Mouse (Mus musculus) kidney, postnatal 36 days (tissue): ENCODE results near the gene Actr5.
A peak's percentile ranks its signal among the peaks of the same experiment; 100 is the strongest.

ENCODE experiments used
- DNase-seq, 2 experiments: peaks; one replicate each; pipeline ENCODE4 v3.0.0; 2021 to 2022; ENCODE audit warnings: mixed read lengths in 2 of 2

Gene Actr5

DNA sequence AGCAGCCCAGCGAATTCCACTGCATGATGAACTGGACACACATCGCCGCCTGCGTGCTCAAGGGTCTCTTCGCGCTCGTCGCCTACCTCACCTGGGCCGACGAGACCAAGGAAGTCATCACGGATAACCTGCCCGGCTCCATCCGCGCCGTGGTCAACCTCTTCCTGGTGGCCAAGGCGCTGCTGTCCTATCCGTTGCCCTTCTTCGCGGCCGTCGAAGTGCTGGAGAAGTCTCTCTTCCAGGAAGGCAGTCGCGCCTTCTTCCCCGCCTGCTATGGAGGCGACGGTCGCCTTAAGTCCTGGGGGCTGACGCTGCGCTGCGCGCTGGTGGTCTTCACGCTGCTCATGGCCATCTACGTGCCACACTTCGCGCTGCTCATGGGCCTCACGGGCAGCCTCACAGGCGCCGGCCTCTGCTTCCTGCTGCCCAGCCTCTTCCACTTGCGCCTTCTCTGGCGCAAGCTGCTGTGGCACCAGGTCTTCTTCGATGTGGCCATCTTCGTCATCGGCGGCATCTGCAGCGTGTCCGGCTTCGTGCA, 10.2 kb upstream of the Actr5 start:
- DNase-seq, result peak in 1 of 2 experiments; percentile 5

DNA sequence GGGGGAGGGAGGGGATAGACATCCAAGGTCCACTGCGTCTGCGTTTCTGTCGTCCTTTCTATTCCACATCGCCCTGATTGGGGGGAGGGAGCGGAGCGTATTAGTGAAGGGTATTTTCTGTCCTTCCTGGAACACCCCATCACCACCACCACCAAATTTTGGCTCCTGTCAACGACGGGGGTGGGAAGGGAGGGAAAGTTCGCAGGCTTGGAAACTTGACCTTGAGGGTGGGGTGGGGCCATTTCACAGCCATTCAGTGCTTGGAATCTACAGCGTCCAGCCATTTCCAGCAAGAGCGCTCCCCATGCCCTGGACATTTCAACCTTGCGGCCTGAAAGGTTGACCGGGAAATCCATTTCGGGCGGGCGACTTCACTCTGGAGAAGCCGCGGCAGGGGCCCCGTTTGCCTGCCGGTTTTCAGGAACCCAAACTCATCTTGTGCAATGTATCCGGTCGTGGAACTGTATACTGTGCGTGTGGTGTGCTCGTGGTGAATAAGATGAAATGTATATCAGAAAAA, 9.5 kb upstream of the Actr5 start:
- DNase-seq, result no peak

DNA sequence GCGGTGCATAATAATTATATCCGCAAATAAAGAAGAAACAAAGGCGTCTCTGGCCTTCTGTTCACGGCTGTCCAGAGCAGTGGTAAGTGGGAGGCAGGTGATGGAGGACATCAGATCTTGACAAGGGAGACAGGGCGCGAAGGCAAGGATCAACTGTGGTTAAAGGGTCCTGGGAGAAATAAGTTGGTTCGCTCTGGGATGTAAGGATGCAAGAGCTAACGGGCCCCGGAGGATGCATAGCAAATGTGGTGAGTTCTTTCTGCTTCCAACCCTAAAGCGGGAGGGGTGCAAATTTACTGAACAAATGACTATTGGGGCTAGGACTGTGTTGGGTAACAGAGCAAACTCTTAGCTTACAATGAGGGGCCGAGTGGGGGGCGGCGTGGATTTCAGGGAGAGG, 9.0 kb upstream of the Actr5 start:
- DNase-seq, result no peak

DNA sequence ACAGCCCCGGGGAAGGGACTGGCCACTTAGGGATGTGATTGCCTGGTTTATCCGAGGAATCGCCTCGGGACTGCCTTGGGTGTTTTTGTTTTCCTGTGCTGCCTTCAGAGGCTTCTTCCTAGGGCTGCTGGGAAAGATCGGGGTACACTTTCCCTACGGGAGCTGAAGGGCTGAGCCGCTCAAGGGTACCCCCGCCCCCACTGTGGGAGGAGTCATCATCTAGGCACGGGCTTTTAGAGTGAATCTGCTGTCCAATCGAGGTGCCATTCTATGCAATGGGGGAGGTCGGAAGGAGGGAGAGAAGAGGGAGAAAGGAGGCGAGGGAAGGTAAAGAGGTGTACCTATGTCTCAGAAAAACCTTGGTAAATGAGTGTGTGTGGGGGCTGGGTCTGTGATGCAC, 8.4 kb upstream of the Actr5 start:
- DNase-seq, result no peak

DNA sequence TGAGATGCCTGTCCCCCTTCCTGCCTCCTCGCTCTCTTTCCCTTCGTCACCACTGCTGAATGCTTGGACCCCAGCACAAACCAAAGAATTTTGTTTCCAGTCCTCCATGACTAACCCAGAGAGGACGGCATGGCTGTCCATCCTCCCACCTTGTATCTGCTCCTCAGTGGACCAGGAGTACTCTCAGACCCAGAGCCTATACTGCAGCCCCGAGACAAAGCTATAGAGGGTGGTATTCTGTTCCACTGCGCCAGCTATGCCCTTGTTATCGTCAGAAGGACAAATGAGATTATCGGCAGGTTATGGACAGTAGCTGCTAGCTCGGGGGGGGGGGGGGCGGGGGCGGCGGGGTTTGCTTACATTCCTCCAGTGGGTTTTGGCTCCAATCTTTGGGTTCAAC, 7.9 kb upstream of the Actr5 start:
- DNase-seq, result no peak

DNA sequence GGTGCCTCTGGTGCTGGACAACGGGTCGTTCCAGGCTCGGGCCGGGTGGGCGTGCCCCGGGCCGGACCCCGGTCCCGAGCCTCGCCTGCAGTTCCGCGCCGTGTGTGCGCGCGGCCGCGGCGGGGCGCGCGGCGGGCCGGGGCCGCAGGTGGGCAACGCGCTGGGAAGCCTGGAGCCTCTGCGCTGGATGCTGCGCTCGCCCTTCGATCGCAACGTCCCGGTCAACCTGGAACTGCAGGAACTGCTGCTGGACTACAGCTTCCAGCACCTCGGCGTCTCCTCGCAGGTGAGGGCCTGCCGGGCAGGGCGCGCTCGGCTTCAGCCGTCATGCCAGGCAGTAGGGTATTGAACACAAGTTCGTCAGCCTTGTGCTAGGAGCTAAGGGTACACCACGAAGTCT, 543 bp downstream of the Actr5 start:
- peak; percentile 14 to 47 for DNase-seq

DNA sequence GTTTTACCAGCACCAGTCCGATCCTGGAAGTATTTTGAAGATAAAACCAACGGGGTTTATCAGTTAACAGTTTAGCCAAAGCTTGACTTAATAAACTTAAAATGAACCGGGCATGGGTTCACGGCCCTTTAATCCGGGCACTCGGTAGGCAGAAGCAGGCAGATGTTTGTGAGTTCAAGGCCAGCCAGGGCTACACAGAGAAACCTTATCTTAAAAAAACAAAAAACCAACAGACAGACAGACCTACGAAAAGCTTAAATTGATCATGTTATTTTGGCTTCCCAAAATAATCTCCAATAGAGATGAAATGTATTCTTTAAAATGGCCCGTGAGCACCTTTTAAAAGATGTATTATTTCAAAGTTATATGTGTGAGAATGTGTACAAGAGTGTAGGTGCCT, 1.0 kb downstream of the Actr5 start:
- no peak for DNase-seq

DNA sequence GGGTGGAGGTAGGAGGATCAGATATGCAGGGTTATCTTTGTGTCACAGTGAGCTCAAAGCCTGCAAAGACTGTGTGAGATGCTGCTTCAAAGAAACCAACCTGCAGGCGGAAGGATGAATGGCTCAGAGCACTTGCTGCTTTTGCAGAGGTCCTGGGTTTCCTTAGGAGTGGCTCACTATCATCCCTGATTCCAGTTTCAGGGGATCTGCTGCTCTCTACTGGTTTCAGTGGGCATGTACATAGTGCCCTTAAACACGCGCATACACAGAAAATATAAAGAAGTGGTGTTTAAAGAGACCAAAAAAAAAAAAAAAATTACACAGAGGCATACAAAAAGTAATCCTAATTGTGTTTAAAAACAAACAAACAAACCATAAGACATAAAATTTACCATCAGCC, 4.2 kb downstream of the Actr5 start:
- no peak for DNase-seq

DNA sequence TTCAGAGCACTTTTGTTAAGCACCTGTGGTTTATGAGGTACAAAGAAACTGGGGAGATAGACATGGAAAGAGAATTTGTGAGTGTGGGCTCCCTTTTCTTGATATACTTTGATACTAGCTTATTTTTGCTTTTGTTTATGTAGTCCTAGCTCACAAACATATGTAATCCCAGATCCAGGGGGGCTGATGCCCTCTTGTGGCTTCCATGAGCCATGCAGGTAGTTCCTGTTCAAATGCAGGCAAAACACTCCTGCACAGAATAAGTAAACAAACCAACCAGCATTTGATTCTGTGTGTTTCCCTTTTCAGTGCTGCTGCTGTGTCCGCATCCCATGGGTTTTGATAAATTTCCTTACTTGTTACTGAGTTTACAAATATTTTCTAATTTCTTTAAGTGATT, 4.7 kb downstream of the Actr5 start:
- peak; percentile 38 to 67 for DNase-seq

DNA sequence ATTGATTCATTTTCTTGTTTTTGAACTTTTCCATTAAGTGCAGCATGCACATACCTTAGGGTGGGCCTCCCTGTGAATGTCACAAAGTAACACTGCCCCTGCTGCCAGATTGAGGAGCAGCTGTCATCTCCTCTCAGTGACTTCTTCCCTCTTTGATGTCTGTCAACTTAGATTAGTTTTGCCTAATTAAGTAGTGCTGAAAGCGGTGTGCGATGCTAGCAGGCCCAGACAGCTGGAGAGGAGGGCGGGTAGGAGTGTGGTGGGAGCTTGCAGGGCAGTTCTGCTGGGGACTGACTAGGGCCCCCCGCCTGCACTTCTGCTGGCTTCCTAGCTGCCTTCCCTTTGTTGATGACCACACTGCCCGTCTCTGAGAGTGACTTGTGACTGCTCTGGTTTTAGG, 7.2 kb downstream of the Actr5 start:
- no peak for DNase-seq

DNA sequence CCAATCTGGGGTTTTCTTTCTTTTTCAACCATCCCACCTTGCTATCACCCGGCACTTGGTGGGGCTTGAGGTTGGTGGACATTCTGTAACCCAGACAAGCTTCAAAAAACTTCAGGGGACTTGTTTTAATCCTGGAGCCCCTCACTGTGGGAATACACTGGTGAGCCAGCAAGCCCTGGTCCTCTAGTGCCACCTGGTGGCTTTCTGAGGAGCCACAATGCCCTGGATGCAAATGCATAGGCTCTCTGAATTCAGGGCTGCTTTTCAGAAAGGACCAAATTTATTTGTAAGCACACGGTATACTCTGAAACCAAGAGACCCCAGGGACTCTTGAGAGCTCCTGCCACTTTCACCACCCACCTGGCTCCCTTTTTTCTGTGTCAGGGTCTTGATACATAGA, 17.2 kb downstream of the Actr5 start:
- peak; percentile 62 to 85 for DNase-seq

DNA sequence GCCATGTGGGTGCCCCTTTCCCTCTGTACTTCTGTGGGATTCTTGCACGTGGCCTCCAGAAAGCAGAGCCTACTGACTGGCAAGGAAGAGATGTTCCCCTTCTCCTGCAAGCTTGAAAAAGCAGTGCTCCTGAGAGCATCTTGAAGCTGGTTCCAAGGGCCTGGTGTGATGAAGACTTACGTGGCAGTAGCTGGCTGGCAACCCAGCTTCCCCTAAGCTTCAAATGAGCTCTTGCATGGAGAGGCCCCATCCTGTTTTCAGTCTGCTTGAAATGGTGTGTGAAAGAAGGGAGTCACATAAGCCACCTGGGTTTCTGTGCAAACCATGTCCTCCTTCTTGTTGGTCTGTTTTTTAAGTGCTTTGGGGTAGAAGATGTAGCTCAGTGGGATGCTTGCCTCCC, 17.9 kb downstream of the Actr5 start:
- DNase-seq, result no peak

DNA sequence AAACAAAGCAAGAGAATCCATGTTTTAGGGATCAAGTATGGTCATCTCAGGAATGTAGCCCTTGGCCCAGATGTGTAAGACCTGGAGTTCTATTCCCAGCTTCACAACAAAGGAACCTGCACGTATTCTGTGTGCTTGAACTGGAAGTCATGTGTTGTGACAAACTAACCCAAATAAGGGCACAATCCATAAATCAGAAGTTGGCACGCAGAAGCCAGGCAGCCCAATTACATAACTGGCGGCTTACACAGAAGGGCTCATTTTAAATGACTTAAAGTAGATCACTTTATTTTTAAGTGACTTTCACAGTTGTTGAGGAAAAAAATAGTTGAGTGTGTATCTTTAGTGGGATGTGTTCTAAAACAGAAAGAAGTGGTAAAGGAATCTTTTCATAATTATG, 19.1 kb downstream of the Actr5 start:
- DNase-seq, result no peak

DNA sequence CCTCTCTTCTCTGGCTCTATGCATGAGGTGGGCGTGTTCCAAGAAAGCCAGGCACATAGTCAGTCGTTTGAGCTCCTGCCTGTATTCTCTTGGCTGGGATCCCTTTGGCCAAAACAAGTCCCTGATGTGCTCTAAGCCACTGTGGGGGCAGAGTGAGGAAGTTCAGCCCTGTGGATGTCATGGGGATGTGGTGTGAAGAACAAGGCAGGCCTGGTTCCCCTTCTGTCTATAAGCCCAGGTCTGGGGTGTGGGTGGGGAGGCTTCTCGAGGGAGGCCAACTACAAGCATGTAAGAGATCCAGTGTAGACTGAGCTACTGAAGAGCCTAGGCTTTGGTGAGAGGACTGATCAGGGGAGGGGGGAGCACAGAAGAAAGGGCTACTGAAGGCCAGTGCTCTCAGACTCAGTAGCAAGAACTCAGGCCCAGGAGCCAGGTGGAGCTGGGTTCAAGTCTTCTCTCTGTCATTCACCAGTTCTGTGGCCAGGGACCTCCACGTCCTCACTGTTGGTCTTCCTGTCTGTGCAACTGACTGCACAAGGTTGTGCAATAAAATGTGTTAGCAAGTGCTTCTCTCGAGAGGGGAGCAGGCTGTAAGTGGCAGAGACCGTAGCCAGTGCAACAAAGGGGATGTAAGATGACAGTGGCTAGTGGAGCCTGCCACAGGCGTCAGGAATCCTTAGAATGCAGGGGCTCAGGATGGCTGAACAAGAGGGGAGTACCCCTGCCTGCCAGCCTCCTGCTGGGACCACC, 26.6 kb downstream of the Actr5 start:
- DNase-seq, result no peak

DNA sequence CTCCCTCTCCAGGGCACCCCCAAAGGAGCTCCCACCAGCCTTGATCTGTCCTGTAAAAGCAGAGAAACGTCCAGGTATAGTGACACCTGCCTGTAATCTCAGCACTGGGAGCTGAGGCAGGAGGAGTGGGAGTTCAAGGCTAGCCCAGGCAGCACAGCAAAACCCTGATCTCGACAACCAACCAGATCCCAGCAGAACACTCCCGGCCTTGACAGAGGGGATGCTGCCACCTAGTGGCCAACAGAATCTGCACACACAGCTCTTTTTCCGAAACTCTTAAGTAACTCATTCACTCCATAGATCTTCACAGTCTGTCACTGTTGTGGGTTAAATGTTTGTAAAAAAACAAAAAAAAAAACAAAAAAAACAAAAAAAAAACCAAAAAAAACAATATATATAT, 28.3 kb downstream of the Actr5 start:
- DNase-seq, result peak; percentile 81 to 92

DNA sequence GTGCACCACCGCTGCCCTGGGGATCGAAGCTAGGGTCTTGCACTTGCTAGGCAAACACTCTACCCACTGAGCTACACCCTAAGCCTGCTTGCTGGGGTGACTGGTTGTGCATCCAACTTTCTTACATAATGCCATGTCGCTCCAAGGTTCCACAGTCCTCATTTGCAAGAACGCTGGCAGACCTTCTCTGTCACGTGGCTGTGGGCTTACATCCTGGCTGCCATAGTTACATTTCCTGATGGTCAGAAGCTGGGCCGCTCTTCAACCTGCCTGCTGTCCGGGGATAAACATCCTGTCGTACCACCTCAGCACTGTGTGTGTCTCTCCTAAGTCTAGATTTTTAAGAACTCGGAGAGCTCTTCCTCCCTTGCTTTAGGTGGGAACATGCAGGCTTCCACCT, 30.0 kb downstream of the Actr5 start:
- DNase-seq, result peak; percentile 79 to 90

DNA sequence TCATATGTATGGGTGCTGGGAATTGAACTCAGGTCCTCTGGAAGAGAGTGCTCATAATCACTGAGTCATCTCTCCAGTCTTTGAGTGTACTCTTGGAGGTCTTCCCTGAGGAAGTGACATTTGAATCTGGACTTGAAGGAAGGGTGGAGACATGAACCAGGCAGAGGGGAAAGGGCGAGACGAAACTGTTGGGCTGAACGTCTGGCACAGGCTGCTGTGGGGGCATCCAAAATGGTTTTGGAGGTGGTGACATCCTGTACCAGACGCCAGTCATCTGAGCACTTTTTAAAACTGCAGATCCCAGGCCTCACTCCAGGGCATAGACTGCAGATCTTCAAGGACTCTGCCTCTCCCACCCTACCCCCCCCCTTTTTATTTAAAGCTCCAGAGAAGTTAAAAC, 31.1 kb downstream of the Actr5 start:
- DNase-seq, result peak in 1 of 2 experiments; percentile 48

DNA sequence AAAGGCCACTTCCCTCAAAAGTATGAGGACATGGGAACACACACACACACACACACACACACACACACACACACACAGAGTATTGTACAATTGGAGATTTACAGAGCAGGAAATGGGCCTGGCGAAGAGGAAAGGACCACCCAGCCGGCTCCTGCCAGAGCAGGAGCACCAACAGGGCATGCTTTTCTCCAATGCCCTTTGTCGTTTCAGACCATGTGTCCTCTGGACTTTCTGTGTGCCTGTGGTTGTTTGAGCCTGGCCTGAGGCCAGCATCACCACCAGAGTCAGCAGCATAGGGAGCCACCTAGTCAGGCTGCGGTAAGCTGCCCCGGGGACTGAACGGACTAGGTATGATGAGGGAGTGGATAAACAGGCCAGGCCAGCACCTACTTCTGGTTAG, 34.1 kb downstream of the Actr5 start:
- DNase-seq, result peak; percentile 86 to 91

DNA sequence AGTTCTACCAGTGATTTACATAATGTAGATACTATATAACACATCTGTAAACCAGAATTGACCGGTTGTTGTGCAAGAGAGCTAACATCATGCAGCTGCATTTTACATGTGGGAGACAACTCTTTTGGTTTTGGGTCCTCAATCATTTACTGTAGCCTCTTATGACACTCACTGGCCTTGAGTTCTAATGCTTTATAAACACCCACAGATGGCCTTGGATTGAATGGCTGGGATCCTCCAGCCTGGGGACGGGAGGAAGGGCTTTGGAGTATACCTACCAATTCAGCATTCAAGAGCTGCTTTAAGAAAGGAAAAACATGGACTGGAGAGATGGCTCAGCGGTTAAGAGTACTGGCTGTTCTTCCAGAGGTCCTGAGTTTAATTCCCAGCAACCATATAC, 34.7 kb downstream of the Actr5 start:
- no peak for DNase-seq

DNA sequence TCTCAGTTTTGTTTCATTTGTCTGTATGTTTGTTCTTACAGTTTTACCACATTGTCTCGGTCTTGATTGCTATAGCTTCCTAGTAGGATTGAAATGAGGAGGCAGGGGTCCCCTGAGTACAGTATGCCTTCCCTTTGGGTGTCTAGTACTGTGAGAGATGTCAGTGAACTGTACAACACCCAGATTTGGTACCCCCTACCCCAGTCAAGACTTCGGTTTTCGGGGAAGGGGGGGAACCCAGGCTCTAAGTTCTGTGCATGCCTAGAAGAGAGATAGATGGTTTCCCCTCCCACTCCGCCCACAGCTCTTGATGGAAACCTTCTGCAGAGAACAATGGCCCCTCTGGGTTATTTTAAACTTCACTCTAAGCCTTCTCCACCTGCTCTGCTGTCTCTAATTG, 40.4 kb downstream of the Actr5 start, which contains the start of gene Ppp1r16b:
Ppp1r16b (plus strand) TSS at position 301 of the 400 bp plus-strand sequence.
- no peak for DNase-seq

DNA sequence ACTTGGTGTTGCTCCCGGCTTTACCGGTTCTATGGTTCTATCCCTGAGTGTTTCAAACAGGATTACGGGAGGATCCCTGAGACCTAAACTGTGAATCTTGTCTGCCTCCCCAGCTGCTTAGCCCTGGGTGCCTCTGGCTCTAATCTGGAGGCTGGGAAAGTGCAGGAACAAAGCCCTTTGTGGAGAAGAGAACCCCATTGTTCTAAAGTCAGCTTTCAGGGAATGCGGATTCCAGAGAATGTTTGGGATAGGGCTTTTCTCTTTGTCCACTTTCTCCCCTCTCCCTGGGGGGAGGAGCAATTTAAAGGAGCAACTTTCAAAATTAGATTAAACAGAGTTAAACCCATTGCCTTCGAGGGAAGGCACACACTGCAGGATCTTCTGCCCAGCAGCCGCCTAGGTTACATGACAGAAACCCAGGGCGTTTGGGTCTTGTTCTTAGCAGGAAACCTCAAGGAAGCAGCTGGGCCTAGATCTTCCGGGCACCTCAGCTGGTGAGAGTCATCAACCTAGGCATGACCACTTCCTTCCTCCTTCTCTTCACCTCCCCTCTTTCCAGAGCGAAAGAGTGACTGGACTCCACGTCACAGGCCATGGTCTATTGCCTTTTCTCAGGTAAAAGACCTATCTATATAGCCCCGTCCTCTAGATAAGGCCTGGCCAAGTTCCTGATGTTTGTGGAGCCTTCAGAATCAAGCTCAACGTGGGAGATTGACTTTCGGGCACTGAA, 41.5 kb downstream of the Actr5 start:
- no peak for DNase-seq

DNA sequence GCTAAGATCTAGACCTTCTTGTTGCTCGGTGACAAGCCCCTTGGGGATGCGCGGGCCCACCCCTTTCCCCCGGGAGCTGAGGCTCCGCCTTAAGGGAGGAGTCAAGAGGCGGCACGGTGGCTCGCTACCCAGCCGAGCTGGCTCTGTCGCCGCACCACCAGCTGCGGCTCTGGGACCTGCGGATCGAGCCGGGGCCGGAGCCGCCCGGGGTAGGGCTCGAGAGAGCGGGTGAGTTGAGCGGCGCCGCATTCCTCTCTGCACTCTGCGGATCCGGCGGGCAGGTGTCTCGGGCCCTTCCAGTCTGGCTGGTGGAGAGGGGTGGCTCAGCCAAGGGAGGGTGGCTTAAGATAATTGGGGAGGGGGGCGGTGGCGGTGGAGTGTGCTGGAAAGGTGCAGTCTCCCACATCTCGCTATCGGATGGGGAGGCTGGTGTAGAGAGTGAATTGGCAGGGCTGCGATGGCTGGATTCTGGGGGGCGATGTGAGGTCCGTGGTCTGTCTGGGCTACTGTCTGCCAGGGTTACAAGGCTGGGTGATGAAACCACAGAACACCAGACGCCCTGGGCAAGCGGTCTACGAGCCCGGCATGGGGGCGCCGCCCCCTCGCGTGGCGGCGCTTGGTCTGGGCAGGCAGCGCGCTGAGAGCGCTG, 42.5 kb downstream of the Actr5 start:
- DNase-seq, result peak; percentile 75 to 83

DNA sequence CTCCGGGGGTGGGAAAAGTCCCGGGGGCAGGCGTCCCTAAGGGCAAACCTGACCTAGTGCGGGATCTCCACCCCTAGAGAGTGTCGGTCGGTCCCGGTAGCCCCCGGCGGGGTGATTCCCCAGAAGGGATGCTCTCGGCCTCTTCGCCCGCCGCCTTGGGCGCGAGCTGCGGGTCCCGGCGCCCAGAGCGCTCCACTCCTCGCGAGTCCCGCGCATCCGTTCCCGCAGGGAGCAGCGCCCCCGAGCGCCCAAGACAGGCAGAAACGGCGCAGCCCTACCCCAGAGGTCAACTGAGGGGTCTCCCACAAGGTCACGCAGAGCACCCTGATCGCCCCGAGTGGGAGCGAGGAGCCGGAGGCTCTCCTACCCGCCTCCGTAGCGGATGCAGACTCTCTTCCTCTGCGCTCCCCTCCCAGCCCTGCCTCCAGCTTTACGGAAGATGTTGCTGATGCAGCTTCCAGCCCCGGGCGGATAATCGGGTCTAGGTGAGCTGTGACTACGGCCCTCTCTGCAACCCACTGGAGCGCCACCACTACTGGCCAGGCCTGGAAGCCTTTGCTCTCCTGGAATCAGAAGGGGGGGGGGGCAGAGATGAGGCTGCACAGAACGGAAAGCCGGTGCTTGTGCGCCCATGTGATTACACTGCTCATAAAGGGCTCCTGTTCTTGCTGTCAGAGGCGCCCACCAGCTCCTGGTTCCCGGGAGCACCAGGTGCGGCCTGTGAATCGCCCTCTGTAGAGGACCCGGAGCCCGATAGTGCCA, 43.2 kb downstream of the Actr5 start:
- DNase-seq, result peak in 1 of 2 experiments; percentile 72
